Mouse (Mus musculus): ENCODE results near the gene Spocd1.

Gene Spocd1

DNA sequence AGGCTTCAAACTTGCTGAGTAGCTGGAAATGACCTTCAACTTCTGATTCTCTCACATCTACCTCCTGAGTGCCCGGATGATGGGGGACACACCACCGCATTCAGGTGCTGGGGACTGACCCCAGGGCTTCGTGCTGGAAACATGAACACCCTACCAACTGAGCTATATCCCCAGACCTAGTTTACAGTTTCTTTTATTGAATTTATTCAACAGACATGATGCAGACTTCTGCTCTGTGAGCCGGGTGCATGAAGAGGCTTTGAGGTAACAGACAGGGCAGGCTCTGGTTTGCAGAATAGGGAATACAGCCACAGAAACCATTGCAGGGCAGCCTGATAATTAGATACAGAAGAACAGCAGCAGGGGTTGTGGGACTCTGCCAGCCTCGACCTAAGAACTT lies 10.6 kb upstream of the Spocd1 start:
- DNase-seq (ENCODE audit: low read depth, low spot score) = no peak

DNA sequence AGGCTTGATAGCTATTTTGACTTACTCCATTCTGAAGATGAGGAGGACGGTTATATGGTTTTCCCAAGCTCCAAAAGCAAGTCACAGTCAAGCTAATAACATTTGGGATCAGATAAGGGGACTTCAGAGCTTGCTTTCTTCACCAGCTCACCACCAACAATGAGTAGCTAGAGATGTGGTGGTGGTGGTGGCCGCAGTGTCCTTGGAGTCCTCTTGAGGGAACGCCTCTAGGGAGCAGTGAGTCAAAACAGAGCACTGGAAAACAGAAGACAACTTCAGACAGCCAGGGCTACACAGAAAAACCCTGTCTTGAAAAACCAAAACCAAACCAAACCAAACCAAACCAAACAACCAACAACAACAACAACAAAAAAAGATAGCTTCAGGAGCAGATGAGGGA lies 10.1 kb upstream of the Spocd1 start:
- DNase-seq (ENCODE audit: low read depth, low spot score) = no peak

DNA sequence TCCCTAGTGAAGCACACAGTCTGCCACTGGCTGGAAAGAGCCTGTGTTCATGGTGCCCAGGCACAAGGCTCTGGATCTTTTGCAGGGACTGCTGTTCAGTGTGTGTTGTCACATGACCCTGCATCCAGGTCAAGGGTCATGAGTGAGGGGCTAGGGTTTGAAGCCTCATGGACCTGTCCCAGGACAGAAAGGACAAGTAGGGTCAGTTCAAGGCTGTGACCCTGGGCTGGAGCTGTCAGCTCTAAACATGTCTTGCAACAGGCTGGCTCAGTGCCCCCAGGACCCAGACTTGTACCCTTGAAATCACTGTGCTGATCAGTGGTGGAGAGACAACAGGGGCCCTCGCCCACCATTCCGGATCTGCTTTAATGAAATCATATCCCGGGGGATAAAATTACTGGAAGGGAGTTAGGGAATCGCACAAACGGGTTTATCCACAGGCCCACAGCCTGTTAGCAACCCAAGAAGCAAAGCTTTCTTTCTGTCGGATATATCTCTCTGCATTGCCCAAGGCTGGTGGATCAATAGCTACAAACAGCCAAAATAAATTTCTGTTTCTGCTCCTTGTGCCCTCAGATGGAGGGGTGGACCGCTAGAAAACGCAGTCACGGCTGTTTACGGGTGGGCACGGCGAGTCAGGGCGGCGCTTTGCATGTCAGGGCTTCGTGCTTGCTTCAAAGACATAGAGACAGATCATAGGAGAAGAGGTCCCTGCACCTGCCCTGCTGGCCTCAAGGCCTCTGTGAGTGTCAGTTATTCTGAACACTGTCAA lies 8.3 kb upstream of the Spocd1 start:
- no peak for DNase-seq (ENCODE audit: low read depth, low spot score)

DNA sequence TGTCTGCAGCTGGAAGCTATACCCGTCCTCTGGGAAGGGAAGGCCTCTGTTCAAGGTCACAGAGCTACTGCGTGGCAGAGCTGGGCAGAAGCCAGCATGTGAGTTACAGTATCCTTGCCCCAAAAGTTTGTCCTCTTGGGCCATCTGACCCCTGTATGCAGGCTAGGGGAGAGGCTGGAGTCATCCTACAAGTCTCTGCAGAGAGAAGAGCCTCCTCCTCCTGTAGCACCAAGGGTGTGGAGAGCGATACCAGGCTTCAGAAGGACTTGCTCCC lies 7.8 kb upstream of the Spocd1 start:
- DNase-seq (ENCODE audit: low read depth, low spot score) = no peak

DNA sequence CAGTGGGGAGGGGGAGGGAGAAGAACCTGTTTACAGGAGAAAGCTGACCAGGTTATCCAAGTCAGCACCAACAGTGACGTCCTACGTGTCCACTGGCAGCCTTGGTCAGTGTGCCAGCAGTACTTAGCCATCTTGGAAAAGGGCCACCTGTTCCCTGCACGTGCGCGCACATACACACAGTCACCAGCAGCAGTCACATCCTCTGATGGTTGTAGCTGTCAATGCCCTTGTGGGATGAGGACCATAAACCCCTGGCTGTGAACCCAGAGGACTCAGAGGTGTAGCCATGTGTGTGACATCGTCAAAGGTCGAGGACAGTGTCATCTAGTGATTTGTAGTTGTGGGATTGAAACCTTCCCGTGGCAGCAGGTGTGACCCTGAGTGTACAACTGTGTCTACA lies 4.9 kb upstream of the Spocd1 start:
- DNase-seq (ENCODE audit: low read depth, low spot score) = no peak

DNA sequence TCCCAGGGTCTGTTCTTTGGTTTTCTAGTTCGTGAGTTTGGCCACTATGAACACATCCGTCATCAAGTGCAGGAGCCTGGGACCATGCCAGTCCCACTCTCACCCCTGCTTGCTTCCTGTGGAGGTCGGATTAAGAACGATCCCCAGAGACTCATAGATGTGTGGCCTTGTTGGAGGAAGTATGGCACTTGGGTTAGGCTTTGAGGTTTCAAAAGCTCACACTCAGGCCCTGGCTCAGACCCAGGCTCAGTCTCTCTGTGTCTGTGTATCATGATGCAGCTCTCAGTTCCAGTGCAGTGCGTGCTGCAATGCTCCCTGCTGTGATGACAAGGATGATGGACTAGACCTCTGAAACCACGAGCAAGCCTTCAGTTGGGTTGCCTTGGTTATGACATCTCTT lies 4.4 kb upstream of the Spocd1 start:
- DNase-seq (ENCODE audit: low read depth, low spot score) = no peak

DNA sequence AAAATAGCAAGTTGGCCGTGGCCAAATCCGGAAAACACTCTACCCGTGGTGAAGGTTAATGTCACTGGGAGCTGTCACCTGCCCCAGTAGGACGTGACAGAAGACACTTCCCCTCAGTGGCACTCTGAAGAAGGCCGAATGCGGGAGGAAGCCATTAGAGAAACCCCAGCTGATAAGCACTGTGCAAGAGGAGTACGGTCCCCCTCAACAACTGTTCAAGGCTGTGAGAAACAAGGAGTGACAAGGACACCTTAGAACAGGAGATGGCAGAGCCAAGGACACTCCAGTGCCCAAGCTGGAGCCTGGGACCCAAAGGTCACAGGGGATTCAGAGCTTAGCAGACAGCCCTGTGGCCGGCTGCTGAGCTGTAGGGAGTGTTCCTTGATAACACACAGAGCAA lies 2.5 kb upstream of the Spocd1 start:
- no peak for DNase-seq (ENCODE audit: low read depth, low spot score)

DNA sequence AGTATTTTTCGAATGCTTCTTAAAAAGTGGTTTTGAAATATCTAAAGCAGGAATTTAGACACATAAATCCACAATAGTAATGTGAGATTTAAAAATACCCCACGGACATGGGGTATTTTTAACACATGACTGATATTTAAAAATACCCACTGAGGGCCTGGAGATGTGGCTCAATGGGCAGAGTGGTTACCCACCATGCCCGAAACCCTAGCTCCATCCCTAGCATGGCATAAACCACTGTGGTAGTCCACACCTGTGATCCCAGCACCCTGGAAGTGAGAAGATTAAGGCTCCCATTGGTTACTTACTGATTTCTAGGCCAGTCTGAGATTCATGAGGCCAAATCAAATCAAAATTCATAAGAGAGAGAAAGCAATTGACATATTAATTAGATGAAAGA lies 2.0 kb upstream of the Spocd1 start:
- no peak for DNase-seq (ENCODE audit: low read depth, low spot score)

DNA sequence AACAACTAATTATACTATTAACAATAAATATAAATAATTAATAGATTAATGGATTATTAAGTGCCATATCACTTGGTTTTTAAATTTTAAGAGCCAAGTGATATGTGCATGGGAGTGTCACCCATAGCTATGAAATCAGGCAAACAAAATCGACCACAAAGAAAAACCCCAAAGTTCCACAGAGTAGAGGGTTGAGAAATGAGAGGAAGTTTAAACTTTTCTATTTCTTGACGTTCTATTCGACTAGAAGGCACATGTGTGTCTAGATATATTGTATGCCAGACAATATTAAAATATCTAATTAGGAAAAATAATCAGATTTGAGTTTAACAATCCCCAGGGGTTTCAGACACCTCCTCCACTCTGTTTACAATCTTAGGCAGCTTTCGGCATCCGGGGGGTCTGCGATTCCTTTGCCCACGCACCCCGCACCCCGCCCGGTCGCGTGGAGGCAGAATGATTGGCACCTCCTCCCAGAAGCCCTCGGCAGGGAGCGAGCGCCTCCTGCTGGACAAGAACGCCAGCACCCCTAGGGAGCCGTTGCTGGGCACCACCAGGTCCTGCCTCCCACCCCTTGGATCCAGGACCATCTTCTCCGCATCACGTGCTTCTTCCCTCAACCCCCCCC lies 811 bp upstream of the Spocd1 start:
- DNase-seq (ENCODE audit: low read depth, low spot score) = peak; percentile 66

DNA sequence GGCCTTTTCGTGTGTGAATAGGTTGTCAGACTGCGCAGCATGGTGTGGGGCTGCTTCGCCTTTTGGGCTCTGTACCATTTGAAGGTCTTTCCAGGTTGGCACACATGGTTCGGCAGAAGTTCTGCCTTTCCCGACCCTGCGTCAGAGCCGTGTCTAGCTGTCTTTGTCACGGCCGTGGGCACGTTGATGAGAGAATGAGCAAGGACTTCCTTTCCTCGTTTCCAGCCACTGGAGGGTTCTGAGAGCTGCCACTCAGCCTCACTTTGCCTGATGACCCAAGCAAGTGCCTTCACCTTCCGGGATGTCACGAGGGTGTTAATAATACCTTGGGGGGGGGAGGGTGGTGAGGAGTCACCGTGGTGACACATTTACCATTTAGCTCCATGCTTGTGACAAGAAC lies 4.6 kb downstream of the Spocd1 start:
- DNase-seq (ENCODE audit: low read depth, low spot score) = no peak

DNA sequence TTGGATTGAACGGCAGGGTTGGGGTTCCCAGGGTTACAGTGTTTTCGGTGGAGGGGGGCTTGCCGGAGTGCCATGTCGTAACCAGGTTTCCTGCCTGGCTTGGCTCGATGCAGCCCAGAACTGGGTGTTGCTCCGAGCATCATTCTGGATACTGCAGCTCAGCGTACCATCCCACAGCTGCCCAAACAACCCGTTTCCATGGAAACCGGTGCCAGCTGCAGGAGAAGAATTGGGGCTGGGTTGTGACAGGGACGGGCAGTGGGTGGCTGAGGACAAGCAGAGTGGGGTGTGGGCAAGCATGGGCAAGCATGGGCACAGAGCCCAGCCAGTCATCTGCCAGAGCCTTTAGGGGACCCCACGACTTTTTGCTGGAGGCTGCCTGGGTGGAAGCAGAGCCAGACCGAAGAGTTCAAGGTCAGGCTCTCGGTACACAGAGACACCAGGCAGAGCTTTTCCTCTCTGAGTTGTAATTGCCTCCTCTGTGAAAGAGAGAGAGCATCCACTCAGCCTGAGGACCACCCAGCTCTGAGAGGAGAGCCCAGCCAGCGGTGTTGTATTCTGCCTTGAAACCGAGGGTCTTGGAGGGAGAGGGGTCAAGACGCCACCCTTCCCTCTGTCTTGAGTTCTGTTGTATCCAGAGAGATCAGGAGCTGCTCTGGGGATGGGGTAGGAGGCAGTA lies 5.3 kb downstream of the Spocd1 start:
- DNase-seq (ENCODE audit: low read depth, low spot score) = no peak

DNA sequence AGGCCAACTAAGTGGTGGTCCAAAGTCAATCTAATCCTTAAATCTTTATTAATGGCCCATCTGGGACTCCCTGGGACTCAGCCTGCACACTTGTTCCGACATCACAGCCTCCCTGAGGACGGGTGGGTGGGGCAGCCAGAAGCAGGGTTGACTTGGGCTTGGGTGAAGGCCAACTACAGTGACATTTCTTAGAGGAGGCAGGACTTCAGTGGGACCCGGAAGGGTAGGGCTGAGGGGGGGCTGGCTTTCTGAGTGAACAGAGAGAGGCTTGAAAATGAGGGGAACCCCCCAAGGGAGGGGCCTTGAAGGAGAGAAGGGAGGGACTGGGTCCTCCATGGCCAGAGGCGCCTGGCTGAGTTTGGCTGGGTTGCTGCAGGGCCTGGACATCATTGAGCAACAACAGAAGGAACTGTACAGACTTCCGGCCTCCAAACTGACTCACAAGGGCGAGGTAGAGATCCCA lies 22.3 kb downstream of the Spocd1 start:
- DNase-seq (ENCODE audit: low read depth, low spot score) = no peak

DNA sequence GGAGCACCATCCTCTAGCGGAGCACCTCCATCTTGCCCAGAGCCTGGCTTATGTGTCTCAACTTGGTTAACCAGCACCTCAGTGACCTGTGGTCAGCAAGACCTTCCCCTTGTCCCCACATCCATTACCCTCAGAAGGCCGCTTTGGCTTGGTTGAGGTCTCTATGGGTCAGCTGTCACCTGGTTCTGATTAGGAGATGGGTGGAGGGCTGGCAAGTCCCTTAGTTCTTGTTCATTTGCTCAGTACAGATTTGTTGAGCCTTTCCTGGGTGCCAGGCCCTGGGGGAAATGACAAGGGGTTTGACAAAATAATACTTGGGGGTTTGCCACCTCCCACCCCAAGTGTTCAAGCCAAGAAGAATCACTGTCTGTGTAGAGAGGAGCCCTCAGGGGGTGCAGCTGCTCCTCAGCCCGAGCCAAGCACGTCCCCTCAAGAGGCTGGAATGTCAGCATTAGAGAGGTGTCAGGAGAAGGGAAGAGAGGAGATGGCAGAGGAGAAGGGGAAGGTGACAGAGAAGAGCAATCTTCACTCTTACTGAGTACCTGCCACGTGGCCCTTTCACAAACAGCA lies 23.3 kb downstream of the Spocd1 start:
- no peak for DNase-seq (ENCODE audit: low read depth, low spot score)

DNA sequence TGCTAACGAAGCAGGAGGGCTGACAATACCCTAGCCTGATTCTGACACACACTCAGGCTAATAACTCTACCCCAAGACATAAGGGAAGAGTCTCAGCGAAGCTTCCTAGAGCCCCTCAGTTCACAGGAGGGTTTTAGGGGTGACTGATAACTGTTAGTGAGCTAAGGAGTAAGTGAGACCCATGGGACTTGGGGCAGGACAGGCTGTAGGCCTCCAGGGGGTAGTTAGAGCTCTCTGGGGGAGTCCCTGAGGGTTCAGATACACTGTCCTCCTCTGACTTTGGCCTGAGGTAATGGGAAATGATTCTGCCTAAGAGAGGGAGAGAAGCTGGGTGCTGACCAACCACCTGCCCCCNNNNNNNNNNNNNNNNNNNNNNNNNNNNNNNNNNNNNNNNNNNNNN lies 25.5 kb downstream of the Spocd1 start:
- no peak for DNase-seq (ENCODE audit: low read depth, low spot score)

DNA sequence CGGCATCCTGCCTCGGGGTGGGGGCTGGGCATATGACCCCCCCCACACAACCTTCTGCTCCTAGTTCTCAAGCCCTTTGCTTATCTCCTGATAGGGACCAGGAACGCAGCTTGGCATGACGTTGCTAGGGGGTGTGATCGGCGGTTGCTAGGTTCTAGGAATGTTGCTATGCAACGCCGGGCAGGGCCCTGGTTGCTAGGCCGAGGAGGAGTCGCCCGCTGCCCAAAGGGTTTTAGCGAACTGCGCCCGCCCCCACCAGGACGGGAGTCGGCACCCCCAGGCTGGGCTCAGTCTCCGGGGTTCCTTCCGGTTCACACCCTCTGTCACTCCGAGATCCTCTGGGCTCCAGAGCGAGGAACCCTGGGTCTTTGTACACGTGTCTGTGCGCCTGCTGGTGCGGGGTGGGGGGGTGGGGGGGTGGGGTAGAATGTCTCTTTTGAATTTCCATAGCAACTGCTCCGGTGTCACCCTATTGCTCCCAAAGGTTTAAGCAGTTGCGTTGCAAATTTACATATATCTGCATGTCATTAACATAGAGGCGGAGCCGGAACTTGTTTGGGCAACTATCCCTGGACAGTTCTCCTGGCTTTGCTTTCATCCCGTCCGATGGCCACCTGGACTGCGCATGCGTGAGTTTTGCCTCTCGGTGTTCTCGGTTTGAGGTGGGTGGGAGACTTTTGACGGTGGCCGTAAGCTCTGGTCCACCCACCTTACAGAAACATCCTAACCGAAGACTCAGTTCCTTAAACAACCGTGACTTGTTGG lies 31.3 kb downstream of the Spocd1 start:
- peak; percentile 96 for DNase-seq (ENCODE audit: low read depth, low spot score)

DNA sequence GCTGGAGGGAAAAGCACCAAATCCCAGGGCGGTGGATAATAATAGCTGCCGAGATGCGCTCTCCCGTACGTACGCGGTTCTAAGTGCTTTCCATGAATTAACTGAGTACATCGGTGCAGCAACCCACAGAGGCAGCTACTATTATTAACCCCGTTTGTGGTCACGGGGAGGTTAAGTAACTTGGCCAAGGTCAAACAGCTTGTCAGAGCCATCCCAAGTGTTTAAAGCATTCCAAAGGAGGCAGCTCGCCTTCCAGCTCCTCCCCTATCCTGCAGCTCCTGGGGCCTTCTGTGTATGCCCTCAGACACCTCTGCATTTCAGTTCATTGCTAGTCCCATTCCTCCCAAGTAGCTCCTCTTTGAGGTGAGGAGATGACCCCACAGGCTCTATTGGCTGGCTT lies 36.2 kb downstream of the Spocd1 start:
- DNase-seq (ENCODE audit: low read depth, low spot score) = peak; percentile 90

DNA sequence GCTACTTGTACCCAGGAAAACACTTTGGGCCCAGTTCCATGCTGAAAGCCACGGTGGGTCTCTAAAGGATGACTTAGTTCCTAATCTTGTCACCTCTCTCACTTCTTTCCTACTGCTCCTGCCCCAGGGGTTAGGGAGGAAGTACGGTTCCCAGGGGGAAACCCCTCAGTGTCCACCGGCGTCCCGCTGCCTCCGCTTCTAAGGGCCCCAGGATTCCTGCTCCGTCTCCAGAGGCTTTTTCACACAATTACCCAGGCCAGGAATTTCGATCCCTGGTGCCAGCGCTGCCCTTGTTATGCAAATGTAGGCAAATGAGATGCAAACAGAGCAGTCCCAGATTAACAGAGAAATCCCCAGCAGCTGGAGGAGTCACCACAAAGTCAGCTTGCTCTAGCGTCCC lies 37.2 kb downstream of the Spocd1 start:
- peak; percentile 92 for DNase-seq (ENCODE audit: low read depth, low spot score)

DNA sequence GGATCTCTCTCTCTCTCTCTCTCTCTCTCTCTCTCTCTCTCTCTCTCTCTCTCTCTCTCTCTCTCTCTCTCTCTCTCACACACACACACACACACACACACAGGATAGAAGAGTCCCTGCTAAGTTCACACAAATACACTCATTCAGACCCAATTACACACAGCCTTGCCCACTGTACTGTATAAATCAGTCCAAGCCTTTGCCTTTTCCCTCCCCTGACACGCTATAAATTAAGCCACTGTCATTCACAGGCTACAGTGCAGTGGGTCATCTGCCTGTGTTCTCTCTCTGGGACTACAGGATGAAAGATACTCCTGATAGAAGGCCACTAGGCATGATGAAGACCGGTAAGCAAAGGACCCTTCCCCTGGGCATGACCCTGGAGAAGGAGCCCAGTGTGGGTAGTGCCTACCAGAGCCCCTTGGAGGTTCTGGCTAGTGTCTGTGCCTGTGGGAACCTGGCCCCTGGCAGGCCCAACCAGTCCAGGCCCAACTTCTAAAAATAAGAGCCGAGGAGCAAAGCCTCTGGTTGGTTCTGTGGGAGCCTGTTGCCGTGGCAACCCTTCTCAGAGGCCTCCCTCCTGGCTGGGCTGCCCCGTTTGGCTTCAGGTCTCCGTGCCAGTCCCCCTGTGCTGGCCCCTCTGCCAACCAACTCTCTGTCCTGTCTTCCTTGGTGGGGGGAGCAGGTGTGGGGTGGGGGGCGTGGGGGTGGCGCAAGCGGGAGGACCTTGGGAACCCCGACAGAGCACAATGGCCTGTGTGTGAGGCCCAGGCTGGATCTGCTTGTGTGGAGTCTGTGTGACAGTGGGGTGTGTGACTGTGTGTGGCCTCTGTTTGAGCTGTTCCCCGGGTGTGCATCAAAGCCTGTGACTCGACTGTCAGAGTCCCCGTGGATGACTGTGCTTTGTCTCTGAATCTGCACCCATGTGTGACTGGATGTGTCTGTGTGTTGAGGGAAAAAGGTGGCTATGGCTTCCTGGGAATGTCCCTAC lies 38.3 kb downstream of the Spocd1 start:
- DNase-seq (ENCODE audit: low read depth, low spot score) = peak; percentile 66

DNA sequence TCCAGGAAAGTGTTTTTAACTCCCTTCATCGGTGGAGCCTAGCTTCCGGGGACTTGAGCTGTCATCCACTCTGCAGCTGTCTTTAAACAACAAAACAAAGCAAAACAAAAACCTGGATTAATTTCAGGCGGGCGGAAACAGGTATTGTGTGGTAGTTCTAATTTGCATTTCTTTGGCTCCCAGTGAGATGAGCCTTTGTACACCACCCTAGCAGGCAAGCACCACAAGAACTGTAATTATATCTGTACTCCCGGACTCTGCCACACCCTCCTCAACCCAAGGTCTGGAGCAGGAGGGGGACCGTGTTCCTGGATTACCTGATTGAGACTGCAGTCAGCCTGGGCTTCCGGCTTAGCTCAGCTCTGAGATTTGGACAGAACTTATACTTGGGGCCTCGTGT lies 41.1 kb downstream of the Spocd1 start:
- DNase-seq (ENCODE audit: low read depth, low spot score) = peak; percentile 91

DNA sequence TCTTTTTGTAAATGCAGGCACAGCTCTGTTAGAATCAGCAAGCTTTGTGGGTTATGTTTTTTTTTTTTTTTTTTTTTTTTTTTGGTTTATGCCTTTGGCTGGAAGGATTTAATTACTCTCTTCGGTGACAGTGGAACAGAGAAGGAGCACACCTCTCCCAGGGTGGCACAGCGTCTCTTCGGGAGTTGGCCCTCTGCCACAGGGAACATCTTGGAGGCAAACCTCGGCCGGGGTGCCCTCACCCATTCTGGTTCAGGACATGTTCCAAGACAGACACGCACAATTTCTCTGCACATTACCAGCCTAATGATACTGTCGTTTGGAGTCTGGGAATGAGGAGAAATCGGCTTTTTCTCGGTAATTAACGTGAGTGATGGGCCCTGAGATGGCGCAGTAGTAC lies 41.8 kb downstream of the Spocd1 start:
- no peak for DNase-seq (ENCODE audit: low read depth, low spot score)

DNA sequence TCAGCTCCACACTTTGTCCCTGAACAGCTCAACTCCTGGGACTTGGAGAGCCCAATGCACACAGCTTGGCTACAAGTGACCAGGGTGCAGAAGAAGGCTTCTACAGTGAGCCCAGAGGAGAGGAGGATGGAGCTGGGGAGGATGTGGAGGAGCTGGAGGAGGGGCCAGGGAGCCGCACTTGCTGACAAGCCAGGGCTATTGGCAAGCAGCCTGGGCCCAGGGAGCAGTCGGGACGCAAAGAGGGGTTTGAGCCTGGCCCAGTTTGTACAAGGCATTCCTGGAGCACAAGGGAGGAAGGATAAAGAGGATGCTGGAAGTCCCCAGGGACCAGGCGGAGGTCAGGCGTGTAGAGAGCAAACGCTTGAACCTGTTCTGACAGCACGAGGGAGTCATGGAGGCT lies 42.9 kb downstream of the Spocd1 start:
- no peak for DNase-seq (ENCODE audit: low read depth, low spot score)

Measured in R1 (cell line).